Mouse (Mus musculus): ENCODE data around the gene Nexn. TPM values are rescaled to one million over a fixed set of nuclear protein-coding genes. Genes with fewer than 3 reads are reported as not detected.

Gene Nexn
- total and polyA plus RNA-seq, 2 experiments, result 0.28 TPM; not detected in 1

GRCm38 (mm10) chr3:152265351-152266035, 657 bp downstream of the Nexn start:
- Histone ChIP-seq H3K4me1 (ENCODE audit: control insufficient read depth, insufficient read depth, low read length) (peaks cover 3% of the 10 kb centered on the region; the same call in 1 of the 2 replicates), H3K4me3 (ENCODE audit: insufficient read depth, low read depth, low read length) (peak overlapping the region; percentile 59), H3K27ac (replicated peaks; ENCODE audit: insufficient read depth, low read depth, low read length) (no peak overlapping the region), H3K79me2 (ENCODE audit: control insufficient read depth, insufficient read depth, low read length) (no peaks in the 10 kb centered on the region), H3K9ac (ENCODE audit: low read depth, low read length) (peak overlapping the region; percentile 73), H3K36me3 (ENCODE audit: control insufficient read depth, insufficient read depth, low read length) (no peaks in the 10 kb centered on the region), H3K27me3 (ENCODE audit: control insufficient read depth, insufficient read depth, low read length) (0 out of 2 replicates have a peak, but pooled peaks cover 5% of the 10 kb centered on the region)
- TF ChIP-seq CTCF (IDR thresholded peaks at IDR 0.05; ENCODE audit: low read depth, low read length) (no peak), POLR2A (IDR thresholded peaks at IDR 0.05; ENCODE audit: extremely low read depth, insufficient read depth, low read length) (no peak)
- DNase-seq (ENCODE audit: extremely low read depth, low read depth, low spot score), result no peak
- WGBS, result 4% methylated on average over 52 of the region's 63 CpGs

DNA sequence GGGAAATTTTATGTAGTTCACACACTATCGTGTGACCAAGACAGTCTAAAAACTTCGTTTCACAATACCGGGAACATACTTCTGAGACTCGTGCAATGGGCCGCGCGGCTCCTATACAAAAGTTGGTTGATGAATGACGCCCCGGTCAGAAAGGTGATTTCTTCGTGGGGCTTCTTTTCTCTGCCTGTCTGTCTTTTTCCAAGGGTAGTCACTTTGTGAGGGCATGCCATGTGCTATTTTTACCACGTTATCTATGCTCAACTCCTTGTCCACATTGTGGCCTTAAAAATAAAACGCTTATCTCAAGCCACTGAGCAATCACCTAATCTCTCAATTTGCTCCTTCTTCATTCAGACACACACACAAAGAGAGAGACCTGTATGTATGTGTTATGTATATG, 1.3 kb downstream of the Nexn start:
- Histone ChIP-seq H3K4me1 (ENCODE audit: control insufficient read depth, insufficient read depth, low read length) (peaks cover 3% of the 10 kb centered on the region; the same call in 1 of the 2 replicates), H3K4me3 (ENCODE audit: insufficient read depth, low read depth, low read length) (no peak overlapping the region), H3K36me3 (ENCODE audit: control insufficient read depth, insufficient read depth, low read length) (no peaks in the 10 kb centered on the region), H3K27ac (replicated peaks; ENCODE audit: insufficient read depth, low read depth, low read length) (no peak overlapping the region), H3K9ac (ENCODE audit: low read depth, low read length) (no peak overlapping the region), H3K27me3 (ENCODE audit: control insufficient read depth, insufficient read depth, low read length) (0 out of 2 replicates have a peak, but pooled peaks cover 5% of the 10 kb centered on the region), H3K79me2 (ENCODE audit: control insufficient read depth, insufficient read depth, low read length) (no peaks in the 10 kb centered on the region)
- WGBS, result 73% methylated on average over 12 of the region's 12 CpGs
- no peak for TF ChIP-seq CTCF (IDR thresholded peaks at IDR 0.05; ENCODE audit: low read depth, low read length)
- TF ChIP-seq POLR2A (IDR thresholded peaks at IDR 0.05; ENCODE audit: extremely low read depth, insufficient read depth, low read length), result no peak
- DNase-seq (ENCODE audit: extremely low read depth, low read depth, low spot score), result no peak

DNA sequence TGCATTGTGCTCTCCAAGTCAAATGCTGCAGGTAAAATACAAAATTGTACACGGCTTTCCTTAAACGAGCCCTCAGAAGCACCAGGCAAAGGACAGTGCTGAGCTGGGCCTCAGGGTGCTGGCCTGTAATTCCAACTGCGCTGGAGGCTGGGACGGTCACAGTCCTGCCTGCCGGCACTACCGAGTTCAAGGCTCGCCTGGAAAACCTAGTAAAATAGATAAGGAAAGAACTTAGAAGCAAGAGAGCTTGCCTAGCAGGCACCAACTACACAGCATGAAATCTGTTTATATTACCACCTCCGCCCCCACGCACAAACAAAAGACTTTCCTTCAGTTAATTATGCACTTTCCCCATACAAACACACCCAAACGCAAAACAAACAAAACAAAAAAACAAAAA, 1.8 kb downstream of the Nexn start:
- Histone ChIP-seq H3K27ac (replicated peaks; ENCODE audit: insufficient read depth, low read depth, low read length) (no peak overlapping the region), H3K79me2 (ENCODE audit: control insufficient read depth, insufficient read depth, low read length) (no peaks in the 10 kb centered on the region), H3K9ac (ENCODE audit: low read depth, low read length) (no peak overlapping the region), H3K4me3 (ENCODE audit: insufficient read depth, low read depth, low read length) (no peak overlapping the region), H3K4me1 (ENCODE audit: control insufficient read depth, insufficient read depth, low read length) (peaks cover 3% of the 10 kb centered on the region; the same call in 1 of the 2 replicates), H3K36me3 (ENCODE audit: control insufficient read depth, insufficient read depth, low read length) (no peaks in the 10 kb centered on the region), H3K27me3 (ENCODE audit: control insufficient read depth, insufficient read depth, low read length) (0 out of 2 replicates have a peak, but pooled peaks cover 5% of the 10 kb centered on the region)
- TF ChIP-seq POLR2A (IDR thresholded peaks at IDR 0.05; ENCODE audit: extremely low read depth, insufficient read depth, low read length) (no peak), CTCF (IDR thresholded peaks at IDR 0.05; ENCODE audit: low read depth, low read length) (no peak)
- WGBS, result 76% methylated on average over 10 of the region's 10 CpGs
- no peak for DNase-seq (ENCODE audit: extremely low read depth, low read depth, low spot score)

- Histone ChIP-seq H3K27me3 (ENCODE audit: control insufficient read depth, insufficient read depth, low read length) (0 out of 2 replicates have a peak, but pooled peaks cover 5% of the 10 kb centered on the region), H3K79me2 (ENCODE audit: control insufficient read depth, insufficient read depth, low read length) (no peaks in the 10 kb centered on the region), H3K4me3 (ENCODE audit: insufficient read depth, low read depth, low read length) (no peak overlapping the region), H3K27ac (replicated peaks; ENCODE audit: insufficient read depth, low read depth, low read length) (peak overlapping the region; percentile 55), H3K9ac (ENCODE audit: low read depth, low read length) (no peak overlapping the region), H3K4me1 (ENCODE audit: control insufficient read depth, insufficient read depth, low read length) (peaks cover 3% of the 10 kb centered on the region; the same call in 1 of the 2 replicates), H3K36me3 (ENCODE audit: control insufficient read depth, insufficient read depth, low read length) (no peaks in the 10 kb centered on the region)
- DNase-seq (ENCODE audit: extremely low read depth, low read depth, low spot score), result peak; percentile 23
- WGBS, result 26% methylated on average over 8 of the region's 8 CpGs
- no peak for TF ChIP-seq CTCF (IDR thresholded peaks at IDR 0.05; ENCODE audit: low read depth, low read length)
- TF ChIP-seq POLR2A (IDR thresholded peaks at IDR 0.05; ENCODE audit: extremely low read depth, insufficient read depth, low read length), result no peak
Observed at GRCm38 (mm10) chr3:152261948-152262347, 4.2 kb downstream of the Nexn start.

DNA sequence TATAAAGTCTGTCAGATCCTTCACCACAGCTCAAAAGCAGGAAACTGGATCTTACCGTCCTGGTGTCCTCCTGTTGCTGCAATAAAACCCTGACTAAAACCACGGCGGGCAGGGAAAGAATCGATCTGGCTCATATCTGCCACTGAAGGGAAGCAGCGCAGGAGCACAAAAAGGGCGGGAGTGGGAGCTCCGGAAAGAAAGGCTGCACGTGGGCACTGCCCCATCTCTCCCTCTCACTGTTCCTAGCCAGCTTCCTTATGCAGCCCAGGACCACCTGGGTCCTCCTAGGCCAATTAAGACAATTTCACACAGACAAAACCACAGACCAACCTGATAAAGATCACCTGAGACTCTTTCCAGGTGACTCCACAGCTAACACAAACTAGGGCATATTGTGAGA, 4.7 kb downstream of the Nexn start:
- Histone ChIP-seq H3K4me3 (ENCODE audit: insufficient read depth, low read depth, low read length) (no peak overlapping the region), H3K9ac (ENCODE audit: low read depth, low read length) (no peak overlapping the region), H3K4me1 (ENCODE audit: control insufficient read depth, insufficient read depth, low read length) (peaks cover 3% of the 10 kb centered on the region; the same call in 1 of the 2 replicates), H3K27ac (replicated peaks; ENCODE audit: insufficient read depth, low read depth, low read length) (peak overlapping the region; percentile 27; the same call in 1 of the 2 replicates), H3K36me3 (ENCODE audit: control insufficient read depth, insufficient read depth, low read length) (no peaks in the 10 kb centered on the region), H3K27me3 (ENCODE audit: control insufficient read depth, insufficient read depth, low read length) (0 out of 2 replicates have a peak, but pooled peaks cover 5% of the 10 kb centered on the region), H3K79me2 (ENCODE audit: control insufficient read depth, insufficient read depth, low read length) (no peaks in the 10 kb centered on the region)
- no peak for TF ChIP-seq POLR2A (IDR thresholded peaks at IDR 0.05; ENCODE audit: extremely low read depth, insufficient read depth, low read length)
- TF ChIP-seq CTCF (IDR thresholded peaks at IDR 0.05; ENCODE audit: low read depth, low read length), result no peak
- no peak for DNase-seq (ENCODE audit: extremely low read depth, low read depth, low spot score)
- 56% methylated on average over 8 of the region's 8 CpGs for WGBS

- no peak for TF ChIP-seq CTCF (IDR thresholded peaks at IDR 0.05; ENCODE audit: low read depth, low read length)
- TF ChIP-seq POLR2A (IDR thresholded peaks at IDR 0.05; ENCODE audit: extremely low read depth, insufficient read depth, low read length), result no peak
- 97% methylated on average over 1 of the region's 1 CpGs for WGBS
- Histone ChIP-seq H3K36me3 (ENCODE audit: control insufficient read depth, insufficient read depth, low read length) (no peaks in the 10 kb centered on the region), H3K9ac (ENCODE audit: low read depth, low read length) (no peak overlapping the region), H3K4me1 (ENCODE audit: control insufficient read depth, insufficient read depth, low read length) (peaks cover 3% of the 10 kb centered on the region; the same call in 1 of the 2 replicates), H3K4me3 (ENCODE audit: insufficient read depth, low read depth, low read length) (no peak overlapping the region), H3K27ac (replicated peaks; ENCODE audit: insufficient read depth, low read depth, low read length) (no peak overlapping the region), H3K79me2 (ENCODE audit: control insufficient read depth, insufficient read depth, low read length) (no peaks in the 10 kb centered on the region), H3K27me3 (ENCODE audit: control insufficient read depth, insufficient read depth, low read length) (0 out of 2 replicates have a peak, but pooled peaks cover under 1% of the 10 kb centered on the region)
- DNase-seq (ENCODE audit: extremely low read depth, low read depth, low spot score), result no peak
Observed at GRCm38 (mm10) chr3:152260362-152260761, 5.8 kb downstream of the Nexn start.
